Comparison of ENCODE assay signal across 8 mouse cellular contexts in genomic region chr8:46739003-46739949, GRCm38 (mm10). TPM values are rescaled to one million over a fixed set of nuclear protein-coding genes. Genes with fewer than 3 reads are reported as not detected.
A peak's percentile ranks its signal among the peaks of the same experiment; 100 is the strongest.
DNase-seq lines count a peak whose midpoint lies in the region; ATAC-seq and TF ChIP-seq lines count a peak whose summit lies in the region.

Gene Irf2 (plus strand): TSS chr8:46739732.

- H3ac ChIP-seq in myocyte (ENCODE audit: control insufficient read depth, insufficient read length) = peak within 1 kb of the TSS; percentile 85

- peak; percentile 85 for ATAC-seq in heart, embryonic 11.5 days (replicated peaks; ENCODE audit: insufficient number of reproducible peaks, low FRiP score, low TSS enrichment)
- peak; percentile 79 for ATAC-seq in kidney, embryonic 15.5 days (replicated peaks; ENCODE audit: low FRiP score)
- peak; percentile 84 for ATAC-seq in liver, embryonic 11.5 days (replicated peaks; ENCODE audit: low FRiP score)

- peak within 1 kb of the TSS; percentile 95 for H3K4me3 ChIP-seq in erythroblast, embryonic 14.5 days (replicated peaks)
- peak within 1 kb of the TSS; percentile 79 for H3K4me3 ChIP-seq in heart, embryonic 11.5 days (ENCODE audit: low read depth, low read length)
- H3K4me3 ChIP-seq in kidney, embryonic 15.5 days (replicated peaks) = peak within 1 kb of the TSS; percentile 92
- H3K4me3 ChIP-seq in liver, embryonic 11.5 days (ENCODE audit: low read depth, low read length) = peak within 1 kb of the TSS; percentile 94
- H3K4me3 ChIP-seq in myocyte = peak within 1 kb of the TSS; percentile 90

- peaks cover 6% of the 10 kb centered on the region for H3K36me3 ChIP-seq in erythroblast, embryonic 14.5 days (ENCODE audit: control insufficient read depth)
- H3K36me3 ChIP-seq in heart, embryonic 11.5 days (ENCODE audit: control insufficient read depth, insufficient read depth, low read length) = no peaks in the 10 kb centered on the region
- no peaks in the 10 kb centered on the region for H3K36me3 ChIP-seq in kidney, embryonic 15.5 days
- no peaks in the 10 kb centered on the region for H3K36me3 ChIP-seq in liver, embryonic 11.5 days (ENCODE audit: control insufficient read depth, insufficient read depth, low read length)
- H3K36me3 ChIP-seq in myocyte (ENCODE audit: control insufficient read depth, insufficient read depth) = no peaks in the 10 kb centered on the region

- peak; percentile 98 for DNase-seq in CD4-positive, CD25-positive, alpha-beta regulatory T cell, adult 2 months (ENCODE audit: low read depth, low spot score)
- DNase-seq in brain, embryonic 14.5 days (ENCODE audit: low read depth) = peak; percentile 93
- peak; percentile 85 for DNase-seq in liver, embryonic 11.5 days (ENCODE audit: low spot score)
- DNase-seq in spleen, postnatal 4 days (ENCODE audit: low spot score in 2 of 2) = peak; percentile 88 to 92

- no peaks in the 10 kb centered on the region for H3K27me3 ChIP-seq in erythroblast, embryonic 14.5 days (ENCODE audit: control insufficient read depth)
- no peaks in the 10 kb centered on the region for H3K27me3 ChIP-seq in heart, embryonic 11.5 days (ENCODE audit: control insufficient read depth, insufficient read depth, low read length)
- no peaks in the 10 kb centered on the region for H3K27me3 ChIP-seq in kidney, embryonic 15.5 days
- H3K27me3 ChIP-seq in liver, embryonic 11.5 days (replicated peaks; ENCODE audit: control insufficient read depth, insufficient read depth, low read length) = no peaks in the 10 kb centered on the region
- H3K27me3 ChIP-seq in myocyte (ENCODE audit: control insufficient read depth, insufficient read depth, insufficient read length) = no peaks in the 10 kb centered on the region

- peaks cover 43% of the 10 kb centered on the region for H3K4me1 ChIP-seq in erythroblast, embryonic 14.5 days (ENCODE audit: control insufficient read depth)
- H3K4me1 ChIP-seq in heart, embryonic 11.5 days (ENCODE audit: control insufficient read depth, insufficient read depth, low read length) = peaks cover 18% of the 10 kb centered on the region
- peaks cover 28% of the 10 kb centered on the region for H3K4me1 ChIP-seq in kidney, embryonic 15.5 days
- H3K4me1 ChIP-seq in liver, embryonic 11.5 days (replicated peaks; ENCODE audit: control insufficient read depth, insufficient read depth, low read length) = peaks cover 36% of the 10 kb centered on the region

- TF ChIP-seq CTCF in brain, embryonic 14.5 days (IDR thresholded peaks at IDR 0.05; ENCODE audit: borderline replicate concordance, extremely low read depth, insufficient read depth, insufficient read length) = no peak

- H3K9me3 ChIP-seq in erythroblast, embryonic 14.5 days (ENCODE audit: control insufficient read depth, low read length) = peaks cover 5% of the 10 kb centered on the region
- H3K9me3 ChIP-seq in heart, embryonic 11.5 days (replicated peaks; ENCODE audit: control insufficient read depth, low read length) = peaks cover 4% of the 10 kb centered on the region
- peaks cover 7% of the 10 kb centered on the region; the same call in 1 of the 2 replicates for H3K9me3 ChIP-seq in kidney, embryonic 15.5 days (replicated peaks)
- peaks cover 2% of the 10 kb centered on the region; the same call in 1 of the 2 replicates for H3K9me3 ChIP-seq in liver, embryonic 11.5 days (ENCODE audit: control insufficient read depth, low read length)

- peak; percentile 29; the same call in 1 of the 2 replicates for TF ChIP-seq POLR2A in brain, embryonic 14.5 days (IDR thresholded peaks at IDR 0.05; ENCODE audit: borderline replicate concordance, extremely low read depth, insufficient read depth, insufficient read length, poor library complexity, severe bottlenecking)
- peak; percentile 72 for TF ChIP-seq POLR2A in myocyte (IDR thresholded peaks at IDR 0.05; ENCODE audit: insufficient read length, low read depth)

- H3K79me2 ChIP-seq in myocyte (ENCODE audit: control insufficient read depth, insufficient read depth) = peaks cover 39% of the 10 kb centered on the region

- H3K9ac ChIP-seq in heart, embryonic 11.5 days (ENCODE audit: low read depth, low read length) = peak within 1 kb of the TSS; percentile 94
- H3K9ac ChIP-seq in kidney, embryonic 15.5 days = peak within 1 kb of the TSS; percentile 96
- peak within 1 kb of the TSS; percentile 93 for H3K9ac ChIP-seq in liver, embryonic 11.5 days (ENCODE audit: low read depth, low read length)

- peak within 1 kb of the TSS; percentile 88 for H3K27ac ChIP-seq in heart, embryonic 11.5 days (ENCODE audit: low read depth, low read length)
- H3K27ac ChIP-seq in kidney, embryonic 15.5 days = peak within 1 kb of the TSS; percentile 95
- peak within 1 kb of the TSS; percentile 89 for H3K27ac ChIP-seq in liver, embryonic 11.5 days (ENCODE audit: low read depth, low read length)

- peak within 1 kb of the TSS; percentile 84 for H3K4me2 ChIP-seq in heart, embryonic 11.5 days
- peak within 1 kb of the TSS; percentile 73 for H3K4me2 ChIP-seq in kidney, embryonic 15.5 days
- H3K4me2 ChIP-seq in liver, embryonic 11.5 days = peak within 1 kb of the TSS; percentile 77
- H3K4me2 ChIP-seq in myocyte (ENCODE audit: low read depth) = peak within 1 kb of the TSS; percentile 67

- under 1% methylated on average over 49 of the region's 51 CpGs for WGBS in heart, embryonic 11.5 days (ENCODE audit: insufficient replicate concordance)
- under 1% methylated on average over 48 of the region's 51 CpGs for WGBS in kidney, embryonic 15.5 days
- WGBS in liver, embryonic 11.5 days = under 1% methylated on average over 48 of the region's 51 CpGs

TF ChIP-seq in myocyte, 11 proteins besides CTCF, POLR2A, EP300 and RAD21:
- no peak for TF ChIP-seq REST (IDR thresholded peaks at IDR 0.05; ENCODE audit: insufficient read depth, insufficient read length)
- TF ChIP-seq USF1 (IDR thresholded peaks at IDR 0.05; ENCODE audit: low read depth) = no peak
- TF ChIP-seq MYOG (IDR thresholded peaks at IDR 0.05; ENCODE audit: control insufficient read depth in 1 of 3, insufficient read depth in 1 of 3, insufficient read length in 2 of 3, low read depth in 2 of 3) = no peak
- no peak for TF ChIP-seq MAX (IDR thresholded peaks at IDR 0.05; ENCODE audit: low read depth)
- TF ChIP-seq MYOD1 (IDR thresholded peaks at IDR 0.05; ENCODE audit: control insufficient read depth in 1 of 3, insufficient read length in 2 of 3, low read depth in 2 of 3) = peak in 1 of 3 experiments; percentile 9
- TF ChIP-seq CEBPB (IDR thresholded peaks at IDR 0.05; ENCODE audit: insufficient read depth, poor library complexity, severe bottlenecking) = peak; percentile 76
- TF ChIP-seq E2F4 (IDR thresholded peaks at IDR 0.05; ENCODE audit: insufficient read depth) = no peak

RNA-seq across cellular contexts. Expression of gene Irf2, which starts in this region (rescaled TPM):
- 6.2 and 9.7 TPM in 2 replicates for polyA plus RNA-seq in brain, embryonic 14.5 days (2012; rRNA removed)
- polyA plus RNA-seq in erythroblast, embryonic 14.5 days (2012) = 0.81 and 1.9 TPM in 2 replicates
- 11.6 and 16.5 TPM in 2 replicates for polyA plus RNA-seq in heart, embryonic 11.5 days (2014; fragmentation: Nextera tagmentation; extraction: Ambion mirVana)
- 18.4 and 21.9 TPM in 2 replicates for polyA plus RNA-seq in kidney, embryonic 15.5 days (2015; fragmentation: Nextera tagmentation; extraction: Ambion mirVana)
- 17.7 and 19.7 TPM in 2 replicates for polyA plus RNA-seq in liver, embryonic 11.5 days (2014; fragmentation: Nextera tagmentation; extraction: Ambion mirVana)
- 8.8 TPM for polyA plus RNA-seq in myocyte (2012; fragmentation: generic; extraction: Trizol)

Comparison
In these comparisons a context has a peak if more than half of its experiments do, and no peak if none do; other contexts are left out.
1. Peak in every context shown above with its lines: DNase-seq, ATAC-seq, H3K4me3 ChIP-seq and H3K27ac ChIP-seq.